23 mouse cellular contexts compared by ENCODE assay signal in genomic region chr1:83342726-83343250, GRCm38 (mm10).
A peak's percentile ranks its signal among the peaks of the same experiment; 100 is the strongest.
DNase-seq lines count a peak whose midpoint lies in the region; ATAC-seq lines count a peak whose summit lies in the region.
"Had no signal": no experiment of that assay in that cellular context is flagged by ENCODE, and none has a peak within 500 bp of the region (broad histone marks: within the 10 kb centered on the region; RNA-seq: fewer than 3 reads in every experiment).

No protein-coding gene starts in this region.

- no peaks in the 10 kb centered on the region for H3K27me3 ChIP-seq in midbrain, embryonic 11.5 days (ENCODE audit: control insufficient read depth, insufficient read depth, low read length)
- no peaks in the 10 kb centered on the region for H3K27me3 ChIP-seq in midbrain, embryonic 10.5 days (ENCODE audit: low read depth, poor library complexity, severe bottlenecking)
- no peaks in the 10 kb centered on the region for H3K27me3 ChIP-seq in midbrain, embryonic 15.5 days (replicated peaks)
- H3K27me3 ChIP-seq in limb, embryonic 10.5 days (ENCODE audit: low read depth, poor library complexity, severe bottlenecking), result no peaks in the 10 kb centered on the region
- H3K27me3 ChIP-seq: forebrain, embryonic 13.5 days; heart, embryonic 12.5 days; heart, embryonic 15.5 days; hindbrain, embryonic 13.5 days had no signal

- ATAC-seq in midbrain, embryonic 11.5 days (ENCODE audit: low FRiP score), result no peak
- ATAC-seq in midbrain, embryonic 15.5 days (replicated peaks), result no peak
- ATAC-seq: forebrain, embryonic 13.5 days; hindbrain, embryonic 16.5 days; Patski had no signal

- no peak overlapping the region for H3K4me2 ChIP-seq in midbrain, embryonic 11.5 days
- H3K4me2 ChIP-seq in midbrain, embryonic 15.5 days, result no peak overlapping the region
- H3K4me2 ChIP-seq: forebrain, embryonic 13.5 days; heart, embryonic 12.5 days; heart, embryonic 15.5 days; hindbrain, embryonic 13.5 days had no signal

- 68% methylated on average over 4 of the region's 4 CpGs for WGBS in midbrain, embryonic 11.5 days
- WGBS in midbrain, embryonic 10.5 days, result 77% methylated on average over 4 of the region's 4 CpGs
- 47% methylated on average over 4 of the region's 4 CpGs for WGBS in midbrain, embryonic 15.5 days
- 75% methylated on average over 4 of the region's 4 CpGs for WGBS in limb, embryonic 10.5 days

- no peaks in the 10 kb centered on the region for H3K4me1 ChIP-seq in midbrain, embryonic 11.5 days (ENCODE audit: control insufficient read depth, insufficient read depth, low read length)
- no peaks in the 10 kb centered on the region for H3K4me1 ChIP-seq in midbrain, embryonic 10.5 days
- H3K4me1 ChIP-seq in midbrain, embryonic 15.5 days, result no peaks in the 10 kb centered on the region
- H3K4me1 ChIP-seq in limb, embryonic 10.5 days, result no peaks in the 10 kb centered on the region
- H3K4me1 ChIP-seq: forebrain, embryonic 10.5 days; forebrain, embryonic 13.5 days; hindbrain, embryonic 10.5 days; hindbrain, embryonic 13.5 days had no signal

- H3K9me3 ChIP-seq in midbrain, embryonic 11.5 days (ENCODE audit: control insufficient read depth, low read length), result no peaks in the 10 kb centered on the region
- no peaks in the 10 kb centered on the region for H3K9me3 ChIP-seq in midbrain, embryonic 10.5 days (replicated peaks)
- H3K9me3 ChIP-seq in midbrain, embryonic 15.5 days, result no peaks in the 10 kb centered on the region
- H3K9me3 ChIP-seq in limb, embryonic 10.5 days (replicated peaks), result no peaks in the 10 kb centered on the region
- H3K9me3 ChIP-seq: forebrain, embryonic 10.5 days; forebrain, embryonic 13.5 days; heart, embryonic 12.5 days; heart, embryonic 15.5 days; hindbrain, embryonic 10.5 days; hindbrain, embryonic 13.5 days had no signal

- H3K4me3 ChIP-seq in midbrain, embryonic 11.5 days (ENCODE audit: low read depth, low read length), result no peak overlapping the region
- no peak overlapping the region for H3K4me3 ChIP-seq in midbrain, embryonic 10.5 days
- H3K4me3 ChIP-seq in midbrain, embryonic 15.5 days, result no peak overlapping the region
- no peak overlapping the region for H3K4me3 ChIP-seq in limb, embryonic 10.5 days
- H3K4me3 ChIP-seq: forebrain, embryonic 10.5 days; forebrain, embryonic 13.5 days; heart, embryonic 12.5 days; heart, embryonic 15.5 days; hindbrain, embryonic 10.5 days; hindbrain, embryonic 13.5 days had no signal

- no peaks in the 10 kb centered on the region for H3K36me3 ChIP-seq in midbrain, embryonic 11.5 days (ENCODE audit: control insufficient read depth, insufficient read depth, low read length)
- H3K36me3 ChIP-seq in midbrain, embryonic 10.5 days, result no peaks in the 10 kb centered on the region
- H3K36me3 ChIP-seq in midbrain, embryonic 15.5 days (replicated peaks), result no peaks in the 10 kb centered on the region
- H3K36me3 ChIP-seq in limb, embryonic 10.5 days, result no peaks in the 10 kb centered on the region
- H3K36me3 ChIP-seq: forebrain, embryonic 10.5 days; heart, embryonic 15.5 days; hindbrain, embryonic 10.5 days; hindbrain, embryonic 13.5 days had no signal

- peak; percentile 25 for DNase-seq in adrenal gland, adult 2 months
- DNase-seq in adrenal gland, postnatal 25 days, result no peak
- DNase-seq in midbrain, embryonic 11.5 days (ENCODE audit: low spot score, missing footprints), result peak; percentile 59
- DNase-seq in midbrain, embryonic 10.5 days (ENCODE audit: low spot score), result no peak
- peak; percentile 6 for DNase-seq in Muller cell, postnatal 12 days (ENCODE audit: inconsistent ontology term)
- DNase-seq in left cerebral cortex, postnatal 25 days (ENCODE audit: low spot score in 2 of 2), result no peak
- DNase-seq in limb, embryonic 10.5 days (ENCODE audit: low spot score), result no peak
- DNase-seq: cerebellum, adult 18-20 months; cerebellum, adult 9-10 months; cerebellum, postnatal 14 days; gastrocnemius, postnatal 25 days; heart, adult 18-20 months; heart, postnatal 10 days; heart, postnatal 36 days had no signal

- no peak overlapping the region for H3K9ac ChIP-seq in midbrain, embryonic 11.5 days (ENCODE audit: low read length)
- no peak overlapping the region for H3K9ac ChIP-seq in midbrain, embryonic 15.5 days
- H3K9ac ChIP-seq: forebrain, embryonic 13.5 days; heart, embryonic 12.5 days; heart, embryonic 15.5 days; hindbrain, embryonic 13.5 days had no signal

- no peak overlapping the region for H3K27ac ChIP-seq in midbrain, embryonic 11.5 days (ENCODE audit: low read depth, low read length)
- no peak overlapping the region for H3K27ac ChIP-seq in midbrain, embryonic 10.5 days (replicated peaks)
- H3K27ac ChIP-seq in midbrain, embryonic 15.5 days, result 0 out of 2 replicates have a peak overlapping the region, but pooled peaks have one; percentile 20
- H3K27ac ChIP-seq in limb, embryonic 10.5 days, result no peak overlapping the region
- H3K27ac ChIP-seq: forebrain, embryonic 10.5 days; forebrain, embryonic 13.5 days; heart, embryonic 15.5 days; hindbrain, embryonic 10.5 days; hindbrain, embryonic 13.5 days had no signal

- intact Hi-C loops in left cerebral cortex, postnatal 25 days (cut with DNase I), result no loop called here

Comparison
In these comparisons a context has a peak if more than half of its experiments do, and no peak if none do; other contexts are left out.
1. DNase-seq: peak in adrenal gland, adult 2 months (single experiment), midbrain, embryonic 11.5 days (single experiment) and Muller cell, postnatal 12 days (single experiment); none in adrenal gland, postnatal 25 days (single experiment), midbrain, embryonic 10.5 days (single experiment), left cerebral cortex, postnatal 25 days (0 of 2) and limb, embryonic 10.5 days (single experiment).